Mouse (Mus musculus) thymus, adult 2 months (tissue): ENCODE results near the gene Urgcp. TPM values are rescaled to one million over a fixed set of nuclear protein-coding genes. Genes with fewer than 3 reads are reported as not detected.

ENCODE experiments used
- DNase-seq: peaks from one replicate; pipeline ENCODE4 v3.0.0; 2021
- H3K27ac ChIP-seq: fragments of 200-500 bp; 2 replicates; pipeline ENCODE4 v1.5.1; 2012; ENCODE audit warnings: low read length, control low read depth; ENCODE audit not compliant: control insufficient read depth, insufficient read depth
- H3K27me3 ChIP-seq: fragments of 200-500 bp; 2 replicates; pipeline ENCODE4 v1.6.1; 2012; ENCODE audit warnings: mild to moderate bottlenecking, low read length, moderate library complexity, mixed read lengths; ENCODE audit not compliant: control insufficient read depth, insufficient read depth
- H3K36me3 ChIP-seq: fragments of 200-500 bp; 2 replicates; pipeline ENCODE4 v1.6.1; 2012; ENCODE audit warnings: mild to moderate bottlenecking, low read length, moderate library complexity; ENCODE audit not compliant: control insufficient read depth, insufficient read depth
- H3K4me1 ChIP-seq: fragments of 200-500 bp; replicated peaks from 2 replicates; pipeline ENCODE4 v1.6.1; 2012; ENCODE audit warnings: low read length; ENCODE audit not compliant: control insufficient read depth, insufficient read depth
- H3K4me3 ChIP-seq: fragments of 200-500 bp; 2 replicates; pipeline ENCODE4 v1.5.1; 2012; ENCODE audit warnings: mild to moderate bottlenecking, low read length, control low read depth, moderate library complexity; ENCODE audit not compliant: control insufficient read depth, insufficient read depth
- CTCF ChIP-seq: fragments of 200-500 bp; IDR thresholded peaks from 2 replicates; pipeline ENCODE4 v1.5.1; 2012; ENCODE audit warnings: mild to moderate bottlenecking, control low read depth, low read length, moderate library complexity, borderline replicate concordance; ENCODE audit not compliant: control insufficient read depth, poor library complexity, insufficient read depth; ENCODE audit errors: extremely low read depth
- POLR2A ChIP-seq: fragments of 200-500 bp; IDR thresholded peaks from 2 replicates; pipeline ENCODE4 v1.6.1; 2012; ENCODE audit warnings: mild to moderate bottlenecking, low read length, control low read depth, moderate library complexity; ENCODE audit not compliant: control insufficient read depth, poor library complexity, insufficient read depth; ENCODE audit errors: extremely low read depth
- WGBS: fragments of 180-500 bp; shearing (Covaris S2); methylation state at CpG from one replicate; pipeline ENCODE4 v1.1.7; 2018; 5-methylcytosine and 5-hydroxymethylcytosine counted together
- polyA plus RNA-seq: library from polyadenylated mRNA; depleted of rRNA; stranded (reverse); fragments of >200 nt; gene quantifications from 2 replicates; pipeline ENCODE4 v1.2.3, GENCODE M21; 2012

Gene Urgcp
- polyA plus RNA-seq, 1 experiment = 22.2 TPM

DNA sequence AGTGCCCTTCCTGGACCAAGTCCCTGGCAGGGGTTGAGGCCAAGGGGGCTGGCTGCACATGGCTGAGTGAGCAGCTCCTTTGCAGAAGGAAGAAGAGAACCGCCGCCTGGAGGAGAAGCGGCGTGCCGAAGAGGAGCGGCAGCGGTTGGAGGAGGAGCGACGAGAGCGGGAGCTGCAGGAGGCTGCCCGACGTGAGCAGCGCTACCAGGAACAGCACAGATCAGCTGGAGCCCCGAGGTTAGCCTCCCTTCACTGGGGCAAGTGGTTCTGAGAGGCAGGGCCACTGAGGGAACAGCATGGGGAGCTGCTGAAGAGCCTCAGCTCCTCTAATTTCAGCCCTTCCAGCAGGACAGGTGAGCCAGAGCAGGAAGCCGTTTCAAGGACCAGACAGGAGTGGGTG lies 34.8 kb upstream of the Urgcp start:
- no peak for DNase-seq
- peaks cover 64% of the 10 kb centered on the region for H3K36me3 ChIP-seq

GRCm38 (mm10) chr11:5795706-5796105 lies 33.5 kb upstream of the Urgcp start:
- WGBS = 96% methylated on average over 7 of the region's 7 CpGs
- no peaks in the 10 kb centered on the region for H3K27me3 ChIP-seq
- H3K4me3 ChIP-seq = no peak overlapping the region
- no peak overlapping the region for H3K27ac ChIP-seq
- no peak for DNase-seq
- TF ChIP-seq CTCF (no peak), POLR2A (no peak)
- H3K4me1 ChIP-seq = no peaks in the 10 kb centered on the region
- H3K36me3 ChIP-seq = peaks cover 63% of the 10 kb centered on the region

More for the DNA sequence above, 34.8 kb upstream of the Urgcp start:
- 97% methylated on average over 15 of the region's 15 CpGs for WGBS
- no peak overlapping the region for H3K27ac ChIP-seq
- H3K27me3 ChIP-seq = no peaks in the 10 kb centered on the region
- TF ChIP-seq CTCF (no peak), POLR2A (no peak)
- H3K4me1 ChIP-seq = peaks cover under 1% of the 10 kb centered on the region; the same call in 1 of the 2 replicates
- H3K4me3 ChIP-seq = no peak overlapping the region

DNA sequence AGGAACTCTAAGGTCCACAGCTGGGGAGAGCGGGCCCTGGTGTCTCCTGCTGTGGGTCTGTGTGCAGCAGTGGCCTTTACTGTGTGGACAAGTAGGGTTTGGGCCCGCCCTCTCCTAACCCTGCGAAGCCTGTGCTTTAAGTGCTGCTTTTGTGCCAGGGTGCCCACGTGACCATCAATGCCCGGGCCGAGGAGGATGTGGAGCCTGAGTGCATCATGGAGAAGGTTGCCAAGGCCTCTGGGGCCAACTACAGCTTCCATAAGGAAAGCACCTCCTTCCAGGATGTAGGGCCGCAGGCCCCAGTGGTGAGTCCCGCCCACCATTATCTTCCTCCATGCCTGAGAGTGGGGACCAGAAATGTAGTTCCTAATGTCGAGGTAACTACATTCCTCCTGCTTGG lies 33.1 kb upstream of the Urgcp start:
- Histone ChIP-seq H3K4me1 (no peaks in the 10 kb centered on the region), H3K27me3 (no peaks in the 10 kb centered on the region), H3K4me3 (no peak overlapping the region), H3K27ac (no peak overlapping the region), H3K36me3 (peaks cover 62% of the 10 kb centered on the region)
- 94% methylated on average over 9 of the region's 9 CpGs for WGBS
- no peak for DNase-seq
- TF ChIP-seq CTCF (no peak), POLR2A (no peak)

GRCm38 (mm10) chr11:5790431-5790830 lies 28.3 kb upstream of the Urgcp start:
- Histone ChIP-seq H3K27me3 (no peaks in the 10 kb centered on the region), H3K36me3 (peaks cover 14% of the 10 kb centered on the region), H3K27ac (no peak overlapping the region), H3K4me3 (no peak overlapping the region), H3K4me1 (peaks cover 11% of the 10 kb centered on the region)
- TF ChIP-seq POLR2A (no peak), CTCF (no peak)
- DNase-seq = no peak
- 82% methylated on average over 1 of the region's 1 CpGs for WGBS

GRCm38 (mm10) chr11:5789754-5790333 lies 27.7 kb upstream of the Urgcp start:
- Histone ChIP-seq H3K27ac (peak overlapping the region; percentile 71), H3K27me3 (no peaks in the 10 kb centered on the region), H3K4me3 (peak overlapping the region; percentile 31; the same call in 1 of the 2 replicates), H3K4me1 (peaks cover 11% of the 10 kb centered on the region), H3K36me3 (peaks cover 11% of the 10 kb centered on the region)
- no peak for DNase-seq
- TF ChIP-seq CTCF (no peak), POLR2A (no peak)
- 34% methylated on average over 3 of the region's 3 CpGs for WGBS

- TF ChIP-seq POLR2A (no peak), CTCF (no peak)
- DNase-seq = peak; percentile 30
- Histone ChIP-seq H3K27me3 (no peaks in the 10 kb centered on the region), H3K4me1 (peaks cover 11% of the 10 kb centered on the region), H3K27ac (peak overlapping the region; percentile 83), H3K4me3 (peak overlapping the region; percentile 87), H3K36me3 (peaks cover 11% of the 10 kb centered on the region)
- 24% methylated on average over 6 of the region's 6 CpGs for WGBS
These were observed 27.0 kb upstream of the Urgcp start for GRCm38 (mm10) chr11:5789071-5789753.

DNA sequence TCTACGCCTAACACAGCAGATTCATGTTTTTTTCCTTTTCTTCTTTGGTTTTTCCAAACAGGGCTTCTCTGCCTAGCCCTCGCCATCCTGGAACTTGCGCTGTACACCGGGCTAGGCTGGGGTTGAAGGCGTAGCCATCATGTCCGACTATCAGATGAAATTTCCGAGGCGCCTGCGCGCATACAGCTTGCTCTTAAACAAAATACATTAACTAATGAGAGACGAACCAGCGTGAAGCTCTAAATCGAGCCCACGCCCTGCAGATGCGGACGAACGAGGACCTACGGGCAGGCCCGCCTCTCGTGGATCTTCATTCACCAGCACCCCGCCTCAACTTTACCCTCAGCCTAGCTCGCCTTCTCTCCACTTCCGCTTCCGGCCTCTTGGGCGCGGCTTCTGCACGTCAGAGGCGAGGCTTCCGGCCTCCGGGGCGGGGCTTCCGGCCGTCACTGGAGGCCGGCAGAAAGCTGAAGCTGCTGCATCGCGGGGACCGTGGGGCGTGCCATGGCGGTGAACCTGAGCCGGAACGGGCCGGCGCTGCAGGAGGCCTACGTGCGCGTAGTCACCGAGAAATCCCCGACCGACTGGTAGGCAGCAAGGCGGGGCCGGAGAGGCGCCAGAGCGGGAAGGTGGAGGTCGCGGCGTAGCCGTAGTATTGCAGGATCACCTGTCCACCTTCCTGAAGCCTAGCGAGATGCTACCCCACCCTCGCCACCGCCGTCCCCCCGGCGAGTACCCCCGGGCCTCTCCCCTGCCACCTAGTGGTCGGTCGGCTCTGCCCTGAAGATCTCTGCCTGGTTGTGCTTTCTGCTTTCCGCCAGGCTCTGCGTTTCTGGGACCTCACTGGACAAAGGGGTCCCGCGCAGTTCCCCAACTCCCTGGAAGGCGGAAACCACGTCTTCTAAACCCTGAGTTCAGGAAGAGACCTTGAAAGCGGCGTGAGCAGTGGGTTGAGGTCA lies 26.2 kb upstream of the Urgcp start, which contains the start of gene Dbnl:
TSS of gene Dbnl (plus strand) at position 433 of the 959 bp plus-strand sequence.
- Histone ChIP-seq H3K36me3 (peaks cover 4% of the 10 kb centered on the region), H3K27me3 (no peaks in the 10 kb centered on the region), H3K4me3 (peak within 1 kb of the TSS; percentile 87), H3K27ac (peak within 1 kb of the TSS; percentile 83), H3K4me1 (peaks cover 11% of the 10 kb centered on the region)
- under 1% methylated on average over 74 of the region's 74 CpGs for WGBS
- DNase-seq = peak; percentile 97
- TF ChIP-seq POLR2A = peak; percentile 95
- TF ChIP-seq CTCF = peak; percentile 89
